Mouse (Mus musculus): ENCODE measurements around the gene Abcc4.
"Not testable (repeated sequence)": the region's sequence is repeated elsewhere in the genome, so short reads cannot be mapped to it uniquely, and the experiment has no call there.

Gene Abcc4

GRCm38 (mm10) chr14:118514280-118515031 is 191.6 kb downstream of the Abcc4 start:
- DNase-seq (ENCODE audit: extremely low read depth, insufficient read length, low spot score), result no peak

DNA sequence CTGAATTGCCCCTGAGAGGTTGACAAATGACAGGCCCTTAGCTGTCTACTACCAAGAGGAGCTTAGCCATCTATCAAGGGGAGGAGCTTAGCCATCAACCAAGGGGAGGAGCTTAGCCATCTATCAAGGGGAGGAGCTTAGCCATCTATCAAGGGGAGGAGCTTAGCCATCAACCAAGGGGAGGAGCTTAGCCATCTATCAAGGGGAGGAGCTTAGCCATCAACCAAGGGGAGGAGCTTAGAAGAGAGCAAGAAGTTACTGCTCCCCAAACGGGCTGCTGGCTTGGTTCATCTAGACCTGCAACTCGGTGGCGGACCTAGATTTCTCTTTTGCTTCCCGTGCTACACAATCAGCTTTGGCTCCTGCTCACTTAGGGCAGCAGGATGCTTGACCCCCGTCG is 194.3 kb downstream of the Abcc4 start:
- DNase-seq (ENCODE audit: extremely low read depth, insufficient read length, low spot score), result not testable (repeated sequence)

DNA sequence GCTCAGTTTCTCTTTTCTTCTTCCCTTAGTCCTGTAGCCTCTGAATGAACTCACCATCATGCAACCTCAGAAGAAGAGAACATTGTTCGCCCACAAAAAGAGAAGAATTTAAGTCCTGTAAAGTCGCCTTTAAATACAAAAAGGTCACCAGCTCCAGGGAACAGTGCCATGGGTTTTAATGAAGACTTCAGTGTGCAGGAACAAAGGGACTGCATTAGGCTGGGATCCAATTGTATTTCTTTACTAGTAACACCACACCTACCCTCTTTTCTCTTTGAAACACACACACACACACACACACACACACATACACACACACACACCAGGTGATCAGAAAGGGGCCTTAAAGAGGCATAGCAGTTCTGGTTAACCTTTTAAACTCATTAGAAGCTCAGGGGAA is 195.2 kb downstream of the Abcc4 start:
- DNase-seq (ENCODE audit: extremely low read depth, insufficient read length, low spot score), result no peak

GRCm38 (mm10) chr14:118510216-118510615 is 195.8 kb downstream of the Abcc4 start:
- DNase-seq (ENCODE audit: extremely low read depth, insufficient read length, low spot score), result no peak

DNA sequence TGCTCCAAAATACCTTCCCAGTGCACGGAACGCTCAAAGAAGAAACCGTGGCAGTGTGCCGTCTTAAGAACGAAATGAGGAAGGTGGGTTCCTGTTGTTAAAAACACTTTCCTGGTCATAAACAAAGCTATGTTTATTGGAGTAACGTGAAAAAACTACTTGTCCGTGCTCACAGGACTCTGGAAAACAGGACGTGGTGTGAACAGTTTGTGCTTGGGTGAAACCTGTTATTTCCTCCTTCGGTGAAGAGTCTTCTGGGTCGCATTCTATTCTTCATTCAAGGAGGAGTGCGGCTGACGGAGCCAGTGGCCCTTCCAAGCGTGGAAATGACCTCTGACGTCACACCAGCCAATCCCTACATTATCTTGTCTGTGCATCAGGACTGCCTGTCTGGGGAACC is 198.2 kb downstream of the Abcc4 start:
- no peak for DNase-seq (ENCODE audit: extremely low read depth, insufficient read length, low spot score)

- DNase-seq (ENCODE audit: extremely low read depth, insufficient read length, low spot score), result no peak
Measured at GRCm38 (mm10) chr14:118506591-118507146, 199.3 kb downstream of the Abcc4 start.

- DNase-seq (ENCODE audit: extremely low read depth, insufficient read length, low spot score), result no peak
Measured at GRCm38 (mm10) chr14:118496767-118497166, 209.3 kb downstream of the Abcc4 start.

DNA sequence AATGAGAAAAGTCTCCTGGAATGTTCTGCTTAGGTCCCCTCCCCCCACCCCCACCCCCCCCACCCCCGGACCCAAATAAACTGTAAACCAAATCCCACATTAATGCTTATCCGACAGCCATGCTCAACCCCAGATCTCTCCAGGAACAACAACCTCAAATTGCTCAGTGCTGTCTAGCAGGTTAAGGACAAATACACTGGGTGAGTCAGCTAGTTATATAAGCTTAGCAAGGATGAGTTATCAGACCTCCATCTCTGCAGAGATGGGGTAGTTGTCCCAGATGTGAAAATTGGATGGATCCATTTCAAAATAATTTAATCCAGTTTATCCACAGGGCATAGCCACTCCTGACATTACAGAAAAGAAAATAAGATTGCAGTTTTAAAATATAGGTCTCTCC is 210.6 kb downstream of the Abcc4 start:
- DNase-seq (ENCODE audit: extremely low read depth, insufficient read length, low spot score), result no peak

DNA sequence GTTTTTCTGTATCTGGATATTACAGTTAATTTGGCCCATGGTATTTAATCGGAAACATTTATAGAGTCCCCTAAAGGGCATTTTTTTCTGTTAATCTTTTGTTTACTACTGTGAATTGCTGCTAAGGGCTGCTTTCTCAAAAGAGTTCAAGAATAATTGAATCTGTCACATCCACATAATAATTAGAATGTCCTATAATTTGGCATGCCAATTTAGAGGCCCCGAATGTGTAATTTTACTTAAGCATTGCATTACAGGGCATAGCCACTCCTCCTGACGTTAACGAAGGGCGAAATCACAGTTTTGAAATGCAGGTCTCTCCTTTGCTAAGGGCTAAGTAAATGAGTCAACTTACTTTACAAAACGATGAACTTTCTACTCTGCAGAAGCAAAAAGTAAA is 214.3 kb downstream of the Abcc4 start:
- no peak for DNase-seq (ENCODE audit: extremely low read depth, insufficient read length, low spot score)

GRCm38 (mm10) chr14:118491300-118491699 is 214.7 kb downstream of the Abcc4 start:
- DNase-seq (ENCODE audit: extremely low read depth, insufficient read length, low spot score), result no peak

- DNase-seq (ENCODE audit: extremely low read depth, insufficient read length, low spot score), result no peak
Measured at GRCm38 (mm10) chr14:118490525-118490924, 215.5 kb downstream of the Abcc4 start.

GRCm38 (mm10) chr14:118486349-118486748 is 219.7 kb downstream of the Abcc4 start:
- no peak for DNase-seq (ENCODE audit: extremely low read depth, insufficient read length, low spot score)

DNA sequence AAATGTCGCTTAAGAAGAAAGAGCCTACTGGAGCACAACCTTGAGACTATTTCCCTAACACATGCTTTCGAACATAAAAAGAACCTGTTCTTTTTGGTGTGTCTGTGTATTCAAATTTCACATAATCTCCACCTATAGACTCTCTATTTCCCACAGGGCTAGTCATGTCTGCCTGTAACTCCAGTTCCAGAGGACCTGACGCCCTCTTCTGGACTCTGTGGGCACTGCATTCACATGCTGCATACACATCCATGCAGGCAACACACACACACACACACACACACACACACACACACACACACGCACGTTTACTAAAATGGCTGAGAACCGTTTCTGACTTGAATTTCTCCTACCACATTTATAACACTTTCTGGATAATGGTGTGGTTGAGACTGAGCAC is 220.4 kb downstream of the Abcc4 start:
- DNase-seq (ENCODE audit: extremely low read depth, insufficient read length, low spot score), result no peak

GRCm38 (mm10) chr14:118482320-118482719 is 223.7 kb downstream of the Abcc4 start:
- no peak for DNase-seq (ENCODE audit: extremely low read depth, insufficient read length, low spot score)

GRCm38 (mm10) chr14:118481779-118482178 is 224.2 kb downstream of the Abcc4 start:
- no peak for DNase-seq (ENCODE audit: extremely low read depth, insufficient read length, low spot score)

DNA sequence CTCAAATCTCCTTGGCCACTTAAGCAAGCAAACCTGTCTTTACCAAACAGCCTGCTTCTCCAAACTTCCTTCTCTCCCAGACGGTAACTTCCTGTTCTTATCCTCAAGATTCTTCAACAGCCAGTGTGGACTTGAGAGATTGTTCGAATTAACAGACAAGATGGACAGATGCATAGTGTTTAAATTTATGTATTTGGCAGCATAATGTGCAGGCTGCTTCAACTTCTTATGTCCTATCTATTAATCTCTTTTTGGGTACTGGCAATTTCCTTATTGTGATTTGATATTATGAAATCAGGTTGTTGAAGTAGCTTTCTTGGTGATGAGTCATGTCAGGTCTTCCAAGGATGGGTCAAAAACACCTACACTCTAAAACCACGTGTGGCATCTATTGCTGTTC is 229.7 kb downstream of the Abcc4 start:
- DNase-seq (ENCODE audit: extremely low read depth, insufficient read length, low spot score), result no peak

GRCm38 (mm10) chr14:118475100-118475454 is 230.9 kb downstream of the Abcc4 start:
- no peak for DNase-seq (ENCODE audit: extremely low read depth, insufficient read length, low spot score)

- no peak for DNase-seq (ENCODE audit: extremely low read depth, insufficient read length, low spot score)
Measured at GRCm38 (mm10) chr14:118474226-118475099, 231.6 kb downstream of the Abcc4 start.

DNA sequence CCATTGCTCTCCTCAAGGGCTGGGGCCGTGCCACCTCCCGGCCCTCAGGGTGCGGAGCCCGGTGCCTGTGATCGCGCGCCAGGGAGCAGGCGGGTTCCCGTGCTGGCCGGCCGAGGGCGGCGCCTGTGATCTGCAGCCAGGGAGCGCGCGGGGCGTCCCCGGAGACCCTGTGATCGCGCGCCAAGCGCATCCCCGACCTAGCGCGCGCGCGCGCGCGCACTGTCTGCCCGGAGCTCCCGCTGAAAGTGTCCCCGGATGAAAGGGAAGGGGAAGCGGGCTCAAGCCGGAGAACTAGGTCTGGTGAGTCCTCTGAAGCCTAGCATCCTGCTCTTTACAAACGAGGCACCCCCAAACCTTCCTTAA is 232.2 kb downstream of the Abcc4 start:
- DNase-seq (ENCODE audit: extremely low read depth, insufficient read length, low spot score), result no peak

- DNase-seq (ENCODE audit: extremely low read depth, insufficient read length, low spot score), result no peak
Measured at GRCm38 (mm10) chr14:118473188-118473830, 232.7 kb downstream of the Abcc4 start.

DNA sequence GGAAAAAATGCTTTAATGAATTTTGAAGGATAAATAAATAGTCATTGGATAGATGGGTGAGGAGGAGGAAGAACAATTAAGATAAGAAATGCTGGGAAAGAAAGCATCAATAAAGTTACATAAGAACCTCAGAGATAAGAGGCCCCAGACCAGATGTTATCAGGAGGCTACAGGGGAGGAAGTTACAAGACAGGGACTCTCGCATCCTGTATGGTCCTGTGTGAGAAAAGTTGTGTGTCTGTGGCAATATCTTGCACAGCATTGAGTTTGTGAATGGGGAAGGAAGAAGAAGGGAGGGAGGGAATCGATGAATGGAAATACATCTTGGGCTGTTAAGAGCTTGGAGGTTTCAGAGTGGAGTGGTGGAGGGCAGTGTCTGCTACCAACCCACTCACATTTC is 240.7 kb downstream of the Abcc4 start:
- no peak for DNase-seq (ENCODE audit: extremely low read depth, insufficient read length, low spot score)

Measured in 3134 (cell line).